Mouse (Mus musculus) 416B (cell line): ENCODE data around the gene Exosc6.
"Not testable (repeated sequence)": the region's sequence is repeated elsewhere in the genome, so short reads cannot be mapped to it uniquely, and the experiment has no call there.

Source experiments
- DNase-seq: peaks from one replicate; pipeline ENCODE4 v3.0.0; 2011; ENCODE audit warnings: low read depth

Exosc6 gene

GRCm38 (mm10) chr8:111061688-111062071 lies 5.5 kb downstream of the Exosc6 start:
- no peak for DNase-seq

DNA sequence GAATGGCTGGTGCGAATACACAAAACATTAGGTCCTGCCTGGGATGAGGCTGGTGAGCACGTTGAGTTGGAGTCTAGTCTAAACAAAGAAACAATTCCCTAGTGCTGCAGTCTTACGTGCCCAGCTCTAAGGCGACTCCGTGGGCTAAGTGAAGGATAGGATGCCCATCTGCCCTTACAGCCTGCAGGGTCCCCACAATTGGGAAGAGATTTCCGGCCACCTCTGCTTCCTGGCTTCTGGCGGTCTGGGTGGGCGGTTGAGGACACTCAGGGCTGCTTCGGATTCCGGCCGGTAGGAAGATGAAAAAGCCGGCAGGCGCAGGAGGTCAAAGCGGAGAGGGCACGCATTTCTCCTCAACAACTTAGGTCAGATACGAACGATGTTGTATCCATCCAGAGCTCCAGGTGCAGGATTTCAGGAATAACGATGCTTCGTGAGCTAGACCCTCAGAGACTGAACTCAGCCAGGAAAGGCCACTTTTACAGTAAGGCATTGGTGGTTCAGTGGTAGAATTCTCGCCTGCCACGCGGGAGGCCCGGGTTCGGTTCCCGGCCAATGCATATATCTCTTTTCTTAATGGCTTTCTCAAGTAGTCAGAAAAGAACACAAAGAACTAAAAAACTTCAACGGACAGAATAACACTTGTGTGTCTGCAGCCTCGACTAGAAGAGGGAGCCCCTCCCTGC lies 6.1 kb downstream of the Exosc6 start:
- peak; percentile 83 for DNase-seq

GRCm38 (mm10) chr8:111062893-111063292 lies 6.8 kb downstream of the Exosc6 start:
- no peak for DNase-seq

DNA sequence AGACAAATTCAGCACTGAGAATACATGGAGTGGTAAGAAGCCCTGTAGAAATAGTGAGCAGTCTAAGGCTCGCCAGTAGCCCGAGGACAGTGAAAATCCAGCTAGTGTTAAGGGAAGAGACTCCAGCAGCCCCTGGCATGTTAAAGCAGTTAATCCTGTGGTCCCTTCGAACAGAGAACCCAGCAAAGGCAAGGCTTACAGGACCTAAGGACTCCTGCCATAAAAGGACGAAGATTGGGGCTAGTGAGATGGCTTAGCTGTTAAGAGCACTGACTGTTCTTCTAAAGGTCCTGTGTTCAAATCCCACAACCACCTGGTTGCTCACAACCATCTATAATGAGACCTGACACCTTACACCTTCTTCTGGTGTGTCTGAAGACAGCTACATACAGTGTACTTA lies 10.2 kb downstream of the Exosc6 start:
- no peak for DNase-seq

DNA sequence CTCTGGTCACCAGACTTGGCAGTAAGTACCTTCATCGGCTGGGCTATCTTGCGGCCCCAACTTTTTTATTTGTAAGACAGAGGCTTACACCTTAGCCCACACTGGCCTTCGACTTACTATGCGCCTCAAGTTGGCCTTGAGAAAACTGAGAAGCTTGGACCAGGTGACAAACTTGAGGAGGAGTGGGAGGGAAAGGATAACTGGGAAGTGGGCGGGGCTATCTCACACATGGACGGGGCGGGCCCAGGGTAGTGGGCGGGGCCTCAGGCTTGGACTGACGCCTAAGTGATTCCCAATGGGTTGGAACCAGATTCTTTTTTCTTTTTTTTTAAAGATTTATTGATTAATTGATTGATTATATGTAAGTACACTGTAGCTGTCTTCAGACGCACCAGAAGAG lies 11.3 kb downstream of the Exosc6 start:
- no peak for DNase-seq

DNA sequence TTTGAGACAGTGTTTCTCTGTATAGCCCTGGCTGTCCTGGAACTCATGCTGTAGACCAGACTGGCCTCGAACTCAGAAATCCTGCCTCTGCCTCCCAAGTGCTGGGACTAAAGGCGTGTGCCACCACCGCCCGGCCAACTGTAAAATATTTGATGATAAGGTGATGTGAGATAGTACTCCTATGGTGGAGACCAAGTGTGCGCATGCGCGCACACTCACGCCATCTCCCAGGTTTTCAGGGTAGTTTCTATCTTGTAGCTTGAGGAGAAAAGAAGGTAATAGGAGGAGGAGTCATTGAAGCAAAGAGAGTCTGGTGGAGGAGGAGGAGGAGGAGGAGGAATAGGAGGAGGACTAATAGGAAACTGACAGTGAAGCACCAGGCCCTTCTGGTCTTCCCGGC lies 12.5 kb downstream of the Exosc6 start:
- not testable (repeated sequence) for DNase-seq

DNA sequence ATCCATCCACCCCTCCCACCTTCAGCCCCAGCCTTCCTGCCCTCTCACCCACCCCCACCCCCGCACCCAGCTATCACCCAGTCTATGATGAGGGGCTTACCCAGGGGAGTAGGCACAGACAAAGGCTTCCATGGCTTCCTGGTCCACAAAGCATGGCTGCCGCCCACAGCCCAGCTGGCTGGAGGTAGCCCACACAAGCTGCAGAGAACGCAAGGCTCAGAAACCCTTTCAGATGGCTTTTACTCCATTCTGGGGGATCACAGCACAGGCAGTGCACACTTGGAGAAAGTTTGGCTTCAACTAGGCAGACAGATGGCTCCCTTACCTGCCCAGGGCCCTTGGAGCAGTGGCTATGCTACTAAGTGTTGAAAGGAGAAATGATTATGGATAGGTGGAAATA lies 19.8 kb downstream of the Exosc6 start:
- DNase-seq: no peak

- no peak for DNase-seq
Measured at GRCm38 (mm10) chr8:111079461-111079860, 23.3 kb downstream of the Exosc6 start.

GRCm38 (mm10) chr8:111079861-111080271 lies 23.7 kb downstream of the Exosc6 start:
- DNase-seq: peak; percentile 62

DNA sequence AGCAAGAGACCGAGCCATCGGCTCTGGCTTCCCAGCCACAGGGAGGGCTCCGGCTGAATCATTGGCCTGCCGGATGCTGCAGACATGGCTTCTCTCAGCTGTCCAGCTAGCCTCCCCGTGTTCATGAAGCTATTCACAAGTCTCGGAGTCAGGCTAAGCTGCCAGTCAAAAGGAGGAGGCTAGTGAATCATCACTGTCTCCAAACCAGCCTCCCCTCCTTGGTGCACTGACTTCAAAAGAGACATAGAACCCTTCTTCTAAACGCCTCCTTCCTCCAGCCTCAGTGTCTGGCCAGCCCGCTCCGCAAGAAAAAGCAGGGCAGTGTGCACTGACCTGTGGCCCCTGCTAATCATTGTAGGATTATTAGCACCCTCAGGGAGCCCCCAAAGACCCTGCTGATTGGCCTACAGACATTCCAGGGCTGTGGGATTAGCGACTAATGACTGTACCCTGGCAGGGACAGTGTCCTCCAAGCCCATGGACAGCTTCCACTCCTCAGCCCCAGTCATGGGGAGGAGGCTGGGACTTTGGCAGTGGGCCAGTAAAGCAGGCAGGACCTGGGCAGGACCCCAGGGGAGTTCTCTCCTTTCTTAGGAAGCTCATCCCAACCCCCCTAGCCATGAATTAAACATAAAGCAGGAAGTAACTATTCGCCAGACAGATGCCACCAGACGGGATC lies 25.6 kb downstream of the Exosc6 start:
- DNase-seq: no peak

DNA sequence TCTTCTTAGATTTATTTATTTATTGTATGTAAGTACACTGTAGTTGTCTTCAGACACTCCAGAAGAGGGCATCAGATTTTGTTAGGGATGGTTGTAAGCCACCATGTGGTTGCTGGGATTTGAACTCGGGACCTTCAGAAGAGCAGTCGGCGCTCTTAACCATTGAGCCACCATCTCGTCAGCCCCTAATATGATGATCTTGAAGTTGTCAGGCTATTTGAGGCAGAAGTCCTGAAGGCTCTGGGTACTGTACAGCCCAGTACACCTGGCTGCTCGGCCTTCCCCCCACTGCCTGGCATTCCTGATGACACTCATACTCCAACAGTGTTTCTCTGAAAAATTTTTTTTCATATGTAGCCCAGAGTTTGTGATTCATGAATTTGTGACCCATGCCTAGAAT lies 27.8 kb downstream of the Exosc6 start:
- DNase-seq: not testable (repeated sequence)

DNA sequence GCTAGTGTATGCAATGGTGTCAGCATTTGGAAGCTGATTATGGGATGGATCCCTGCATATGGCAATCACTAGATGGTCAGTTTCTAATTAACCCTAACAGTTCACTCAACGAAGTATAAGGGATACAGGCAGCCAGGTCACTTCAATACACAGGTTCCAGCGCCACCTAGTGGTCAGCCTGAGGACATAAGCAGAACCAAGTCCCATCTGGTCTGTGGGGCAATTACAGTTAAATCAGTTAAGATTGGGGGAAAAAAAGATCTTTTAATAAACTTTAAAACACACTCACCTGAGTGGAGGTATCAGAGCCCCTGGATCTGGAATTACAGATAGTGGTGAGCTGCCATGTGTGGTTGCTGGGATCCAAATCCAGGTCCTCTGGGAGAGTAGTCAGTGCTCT lies 34.0 kb downstream of the Exosc6 start:
- DNase-seq: peak; percentile 84

DNA sequence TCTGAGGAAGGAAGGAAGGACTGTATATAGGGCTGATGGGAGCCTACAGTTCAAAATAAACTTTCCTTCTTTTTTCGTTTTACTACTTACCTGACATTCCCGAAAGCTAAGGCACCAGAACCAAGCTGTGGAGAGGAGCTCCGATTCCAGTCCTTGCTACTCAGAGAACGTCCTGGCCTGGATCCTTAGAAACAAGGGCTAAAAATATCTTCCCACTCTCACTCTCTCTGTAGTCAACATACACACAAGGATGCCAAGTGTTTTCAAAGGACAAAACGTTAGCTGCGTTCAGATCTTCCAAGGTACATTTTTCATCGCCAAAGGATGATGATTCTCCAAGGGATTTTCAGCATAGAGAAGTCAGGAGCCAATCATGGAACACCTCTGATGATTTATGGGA lies 35.6 kb downstream of the Exosc6 start:
- no peak for DNase-seq

- not testable (repeated sequence) for DNase-seq
Measured at GRCm38 (mm10) chr8:111092326-111092725, 36.2 kb downstream of the Exosc6 start, which contains the start of gene Clec18a. Gene Clec18a, minus strand, starts transcription at chr8:111092426.

DNA sequence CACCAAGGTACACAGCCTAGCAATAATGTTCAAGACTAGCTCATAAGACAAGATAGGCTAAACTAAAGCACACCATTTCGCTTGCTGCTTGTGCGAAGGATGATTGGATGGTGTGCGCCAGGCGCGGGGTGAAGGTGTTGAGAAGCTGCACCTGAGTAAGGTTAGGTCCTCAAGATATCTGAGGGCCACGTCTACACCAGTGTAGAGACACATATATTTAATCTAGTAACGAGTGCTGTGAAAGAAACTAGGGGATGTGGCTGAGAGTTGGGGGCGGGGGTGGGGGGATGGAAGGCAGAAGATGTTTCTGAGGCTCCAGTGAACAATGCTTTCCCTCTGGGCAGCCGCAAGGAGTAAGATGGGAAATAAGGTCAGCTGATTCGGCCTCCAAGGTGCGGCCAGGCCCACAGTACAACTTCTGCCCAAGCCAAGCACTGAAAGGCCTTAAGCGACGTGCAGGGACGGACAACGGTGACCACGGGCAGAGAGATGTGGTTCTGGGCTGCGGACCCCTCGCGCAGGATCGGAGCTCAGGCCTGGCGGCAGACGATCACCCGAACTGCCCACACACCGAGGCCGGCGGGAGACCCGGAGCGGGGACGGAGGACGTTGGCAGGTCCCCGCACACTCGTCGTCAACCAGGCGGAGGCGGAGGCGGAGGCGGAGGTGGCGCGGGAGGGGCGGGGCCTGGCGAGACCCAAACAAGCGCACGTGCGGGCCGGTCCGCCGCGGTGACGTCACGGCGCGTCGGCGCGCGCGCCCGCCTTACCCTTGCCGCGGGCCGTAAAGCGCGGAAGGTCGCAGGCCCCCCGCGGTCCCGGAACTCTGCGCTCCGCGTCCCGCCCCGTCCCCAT lies 38.0 kb downstream of the Exosc6 start, which contains the start of gene Pdpr:
Gene Pdpr, plus strand, starts transcription at position 766 of the 854 bp plus-strand sequence.
- DNase-seq: peak; percentile 83

DNA sequence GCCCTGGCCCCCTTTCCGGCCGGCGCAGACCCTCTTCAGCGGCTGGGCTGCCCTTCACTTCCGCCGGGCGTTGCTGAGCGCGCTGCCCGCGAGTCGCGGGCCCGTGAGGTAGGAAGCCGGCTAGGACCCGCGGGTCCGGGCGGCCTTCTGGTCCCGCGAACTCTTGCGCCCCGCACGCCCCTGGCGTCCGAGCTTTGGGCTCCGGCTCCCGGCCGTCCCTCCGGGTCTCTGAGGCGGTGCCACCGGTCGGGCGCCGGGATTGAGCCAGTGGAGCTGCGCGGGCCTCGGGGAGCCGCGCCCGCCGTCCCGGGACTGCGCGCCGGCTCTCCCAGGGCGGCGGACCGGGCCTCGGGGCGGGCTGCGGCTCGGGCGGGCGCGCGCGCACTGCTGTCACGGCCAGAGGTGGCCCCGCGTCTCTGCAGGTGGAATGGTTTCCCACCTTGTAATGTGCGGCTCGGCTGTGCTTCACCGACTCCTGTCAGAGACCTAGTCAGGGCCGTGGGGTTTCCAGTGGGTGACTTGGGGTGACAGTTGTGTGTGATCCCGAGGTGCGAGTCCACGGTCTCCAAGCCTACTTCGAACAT lies 38.7 kb downstream of the Exosc6 start:
- not testable (repeated sequence) for DNase-seq
